Mouse (Mus musculus): ENCODE measurements at regions not wholly inside any gene's neighbourhood (a gene's known extent, or its start where the extent isn't known, plus 50 kb on each side); places are given as distances from the start of the nearest gene placed in this dataset.

DNA sequence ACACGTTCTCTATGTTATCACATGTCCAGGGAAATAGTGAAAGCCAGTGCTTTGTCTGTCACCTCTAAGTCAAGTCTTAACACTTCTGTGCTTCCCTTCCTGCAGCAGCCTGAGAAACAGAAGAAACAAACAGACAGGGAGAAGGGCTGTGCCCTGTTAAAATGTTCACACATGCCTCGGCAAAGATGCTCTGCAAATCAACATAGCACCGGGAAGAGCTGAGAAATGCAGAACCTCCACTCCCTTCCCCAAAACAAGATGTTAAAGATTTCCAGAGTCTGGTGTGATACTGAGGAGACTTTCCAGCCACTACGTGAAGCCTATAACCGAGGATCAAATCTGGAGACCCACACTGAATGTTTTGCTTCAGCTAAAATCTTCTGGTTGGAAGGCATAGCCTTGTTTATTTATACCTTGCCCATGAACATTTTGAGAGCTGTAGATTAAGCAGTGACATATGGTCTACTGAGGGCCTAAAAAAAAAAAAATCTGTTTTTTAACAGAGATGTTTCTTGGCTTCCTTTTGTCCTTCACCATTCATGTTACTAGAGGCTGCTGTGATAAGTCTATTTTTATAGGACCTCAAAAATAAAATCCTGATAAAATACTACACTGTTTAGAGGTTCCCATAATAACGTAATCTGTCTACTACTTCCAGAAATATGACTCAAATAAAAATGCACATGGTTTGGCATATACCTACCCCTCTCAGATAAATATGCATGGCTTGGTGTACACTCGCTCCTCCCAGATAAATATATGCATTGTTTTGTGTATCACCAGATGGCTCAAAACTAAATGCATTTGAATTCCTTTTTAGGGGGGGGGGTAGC is 537.1 kb downstream of the Ccdc50 start:
- no peak for ATAC-seq (ENCODE audit: low FRiP score, low read depth)
- no peak overlapping the region for H3K27ac ChIP-seq (replicated peaks; ENCODE audit: low read depth, low read length)
- no peaks in the 10 kb centered on the region for H3K9me3 ChIP-seq (ENCODE audit: control insufficient read depth, low read length)
- no peak overlapping the region for H3K4me3 ChIP-seq (replicated peaks; ENCODE audit: low read length)
- no peaks in the 10 kb centered on the region for H3K36me3 ChIP-seq (ENCODE audit: control insufficient read depth, insufficient read depth, low read length)
- no peak overlapping the region for H3K4me2 ChIP-seq (replicated peaks; ENCODE audit: low read depth, low read length, severe bottlenecking)
- H3K4me1 ChIP-seq (ENCODE audit: control insufficient read depth, insufficient read depth, low read length), result no peaks in the 10 kb centered on the region
- no peak for DNase-seq (ENCODE audit: low spot score)
- no peak overlapping the region for H3K9ac ChIP-seq (ENCODE audit: low read depth, low read length, severe bottlenecking)
- WGBS, result 40% methylated on average over 7 of the region's 7 CpGs
- no peaks in the 10 kb centered on the region for H3K27me3 ChIP-seq (ENCODE audit: control insufficient read depth, insufficient read depth, low read length)
- TF ChIP-seq POLR2A (IDR thresholded peaks at IDR 0.05; ENCODE audit: borderline replicate concordance, extremely low read depth, insufficient read depth, insufficient read length), result no peak

DNA sequence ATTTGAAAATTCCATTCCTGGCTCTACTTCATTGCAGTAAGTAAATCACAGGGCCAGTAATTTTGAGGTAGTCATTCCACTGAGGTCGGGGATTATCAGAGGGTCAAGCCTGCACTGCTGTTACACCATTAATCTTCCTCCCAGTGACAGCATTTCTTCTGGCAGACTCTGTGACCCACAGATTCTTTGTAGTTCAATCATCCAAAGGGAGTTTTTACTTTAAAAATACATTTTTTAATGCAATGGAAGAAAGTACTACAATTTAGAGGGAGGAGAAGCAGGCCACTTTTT is 537.6 kb downstream of the Ccdc50 start:
- Histone ChIP-seq H3K4me1 (ENCODE audit: control insufficient read depth, insufficient read depth, low read length) (no peaks in the 10 kb centered on the region), H3K36me3 (ENCODE audit: control insufficient read depth, insufficient read depth, low read length) (no peaks in the 10 kb centered on the region), H3K9ac (ENCODE audit: low read depth, low read length, severe bottlenecking) (no peak overlapping the region), H3K4me3 (replicated peaks; ENCODE audit: low read length) (no peak overlapping the region), H3K9me3 (ENCODE audit: control insufficient read depth, low read length) (no peaks in the 10 kb centered on the region), H3K27ac (replicated peaks; ENCODE audit: low read depth, low read length) (no peak overlapping the region), H3K4me2 (replicated peaks; ENCODE audit: low read depth, low read length, severe bottlenecking) (no peak overlapping the region), H3K27me3 (ENCODE audit: control insufficient read depth, insufficient read depth, low read length) (no peaks in the 10 kb centered on the region)
- DNase-seq (ENCODE audit: low spot score) (peak; percentile 4), ATAC-seq (ENCODE audit: low FRiP score, low read depth) (no peak)
- TF ChIP-seq POLR2A (IDR thresholded peaks at IDR 0.05; ENCODE audit: borderline replicate concordance, extremely low read depth, insufficient read depth, insufficient read length), result no peak
- 13% methylated on average over 1 of the region's 1 CpGs for WGBS

DNA sequence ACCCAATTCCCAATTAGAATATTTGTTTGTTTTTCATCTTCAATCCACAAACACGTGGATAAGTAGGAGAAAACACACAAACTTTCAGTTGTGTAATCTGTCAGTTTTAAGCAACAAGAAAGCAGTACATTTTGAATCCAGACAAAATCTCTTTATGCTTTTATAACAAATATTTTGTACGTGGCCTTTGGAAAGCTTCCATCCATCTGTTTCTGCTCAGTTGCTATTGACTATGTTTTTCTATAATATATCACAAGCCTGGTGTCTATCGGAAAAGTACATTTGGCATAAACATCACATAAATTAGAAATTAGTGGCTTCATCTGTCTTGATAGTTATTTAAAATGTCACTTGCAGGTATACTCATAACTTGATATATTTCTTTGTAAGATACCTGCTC is 560.6 kb downstream of the Ccdc50 start:
- Histone ChIP-seq H3K27me3 (ENCODE audit: control insufficient read depth, insufficient read depth, low read length) (no peaks in the 10 kb centered on the region), H3K4me1 (ENCODE audit: control insufficient read depth, insufficient read depth, low read length) (no peaks in the 10 kb centered on the region), H3K4me2 (replicated peaks; ENCODE audit: low read depth, low read length, severe bottlenecking) (no peak overlapping the region), H3K36me3 (ENCODE audit: control insufficient read depth, insufficient read depth, low read length) (no peaks in the 10 kb centered on the region), H3K27ac (replicated peaks; ENCODE audit: low read depth, low read length) (no peak overlapping the region), H3K4me3 (replicated peaks; ENCODE audit: low read length) (no peak overlapping the region), H3K9me3 (ENCODE audit: control insufficient read depth, low read length) (no peaks in the 10 kb centered on the region), H3K9ac (ENCODE audit: low read depth, low read length, severe bottlenecking) (no peak overlapping the region)
- TF ChIP-seq POLR2A (IDR thresholded peaks at IDR 0.05; ENCODE audit: borderline replicate concordance, extremely low read depth, insufficient read depth, insufficient read length), result no peak
- WGBS, result 55% methylated on average over 3 of the region's 3 CpGs
- ATAC-seq (ENCODE audit: low FRiP score, low read depth) (no peak), DNase-seq (ENCODE audit: low spot score) (peak; percentile 57)

DNA sequence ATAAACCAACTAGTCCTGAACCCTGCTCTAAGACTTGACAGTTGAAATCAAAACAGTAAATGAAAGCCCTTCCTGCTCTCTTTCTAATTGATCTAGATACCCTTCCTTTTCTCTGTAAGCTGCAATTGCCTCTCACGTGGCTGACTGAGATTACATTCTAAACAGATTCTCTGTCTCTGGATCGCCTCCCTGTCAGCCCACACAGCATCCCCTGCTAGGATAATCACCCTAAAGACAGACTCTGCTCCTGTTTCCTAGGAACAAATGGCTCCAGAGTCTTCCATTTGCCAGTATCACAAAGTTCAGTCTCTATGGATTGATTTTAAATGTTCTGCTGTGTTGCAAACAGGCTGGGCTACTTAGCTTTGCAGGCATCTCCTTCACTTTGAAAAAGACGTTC is 561.1 kb downstream of the Ccdc50 start:
- no peaks in the 10 kb centered on the region for H3K36me3 ChIP-seq (ENCODE audit: control insufficient read depth, insufficient read depth, low read length)
- H3K4me2 ChIP-seq (replicated peaks; ENCODE audit: low read depth, low read length, severe bottlenecking), result no peak overlapping the region
- WGBS, result 25% methylated on average over 3 of the region's 3 CpGs
- no peak overlapping the region for H3K4me3 ChIP-seq (replicated peaks; ENCODE audit: low read length)
- DNase-seq (ENCODE audit: low spot score) (no peak), ATAC-seq (ENCODE audit: low FRiP score, low read depth) (no peak)
- H3K9me3 ChIP-seq (ENCODE audit: control insufficient read depth, low read length), result no peaks in the 10 kb centered on the region
- no peak overlapping the region for H3K9ac ChIP-seq (ENCODE audit: low read depth, low read length, severe bottlenecking)
- no peak overlapping the region for H3K27ac ChIP-seq (replicated peaks; ENCODE audit: low read depth, low read length)
- H3K4me1 ChIP-seq (ENCODE audit: control insufficient read depth, insufficient read depth, low read length), result no peaks in the 10 kb centered on the region
- no peaks in the 10 kb centered on the region for H3K27me3 ChIP-seq (ENCODE audit: control insufficient read depth, insufficient read depth, low read length)
- TF ChIP-seq POLR2A (IDR thresholded peaks at IDR 0.05; ENCODE audit: borderline replicate concordance, extremely low read depth, insufficient read depth, insufficient read length), result no peak

DNA sequence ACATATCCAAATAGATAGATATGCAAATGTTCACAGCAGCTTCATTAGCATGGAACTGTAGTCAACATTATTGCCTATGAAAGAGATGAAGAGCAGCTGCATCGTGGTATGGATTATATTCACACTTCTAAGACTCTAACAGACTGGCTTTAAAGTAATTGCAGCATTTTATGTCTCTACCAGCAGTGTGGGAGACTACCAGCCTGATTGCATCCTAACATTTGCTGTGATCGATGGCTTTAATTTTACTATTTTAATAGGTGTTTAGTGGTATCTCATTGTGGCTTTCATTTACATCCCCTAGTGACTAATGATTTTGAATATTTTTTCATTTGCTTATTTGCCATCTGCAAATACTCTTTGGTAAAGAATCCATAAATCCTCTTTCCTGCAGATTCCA is 574.1 kb downstream of the Ccdc50 start:
- ATAC-seq (ENCODE audit: low FRiP score, low read depth) (no peak), DNase-seq (ENCODE audit: low spot score) (no peak)
- Histone ChIP-seq H3K36me3 (ENCODE audit: control insufficient read depth, insufficient read depth, low read length) (no peaks in the 10 kb centered on the region), H3K27me3 (ENCODE audit: control insufficient read depth, insufficient read depth, low read length) (no peaks in the 10 kb centered on the region), H3K27ac (replicated peaks; ENCODE audit: low read depth, low read length) (no peak overlapping the region), H3K4me2 (replicated peaks; ENCODE audit: low read depth, low read length, severe bottlenecking) (no peak overlapping the region), H3K4me1 (ENCODE audit: control insufficient read depth, insufficient read depth, low read length) (no peaks in the 10 kb centered on the region), H3K9me3 (ENCODE audit: control insufficient read depth, low read length) (no peaks in the 10 kb centered on the region), H3K4me3 (replicated peaks; ENCODE audit: low read length) (no peak overlapping the region), H3K9ac (ENCODE audit: low read depth, low read length, severe bottlenecking) (no peak overlapping the region)
- WGBS, result 37% methylated on average over 2 of the region's 2 CpGs
- TF ChIP-seq POLR2A (IDR thresholded peaks at IDR 0.05; ENCODE audit: borderline replicate concordance, extremely low read depth, insufficient read depth, insufficient read length), result no peak

Measured in limb, embryonic 14.5 days (tissue).